Mouse (Mus musculus): Measurements from ENCODE around the gene D630036H23Rik.
"Not testable (repeated sequence)": the region's sequence is repeated elsewhere in the genome, so short reads cannot be mapped to it uniquely, and the experiment has no call there.

- not testable (repeated sequence) for TF ChIP-seq POLR2A (IDR thresholded peaks at IDR 0.05; ENCODE audit: insufficient read depth, low read length); CTCF (IDR thresholded peaks at IDR 0.05; ENCODE audit: low read depth, low read length); EP300 (IDR thresholded peaks at IDR 0.05; ENCODE audit: insufficient read depth, low read depth, low read length)
These were observed 5.6 kb downstream of the D630036H23Rik start for GRCm38 (mm10) chr12:36376391-36376790.

Data from ES-Bruce4 (cell line).